Mouse (Mus musculus): Measurements from ENCODE around the gene Cfap61. TPM values are rescaled to one million over a fixed set of nuclear protein-coding genes. Genes with fewer than 3 reads are reported as not detected.

Gene Cfap61
- polyA plus RNA-seq, 1 experiment, result 0.23 TPM

DNA sequence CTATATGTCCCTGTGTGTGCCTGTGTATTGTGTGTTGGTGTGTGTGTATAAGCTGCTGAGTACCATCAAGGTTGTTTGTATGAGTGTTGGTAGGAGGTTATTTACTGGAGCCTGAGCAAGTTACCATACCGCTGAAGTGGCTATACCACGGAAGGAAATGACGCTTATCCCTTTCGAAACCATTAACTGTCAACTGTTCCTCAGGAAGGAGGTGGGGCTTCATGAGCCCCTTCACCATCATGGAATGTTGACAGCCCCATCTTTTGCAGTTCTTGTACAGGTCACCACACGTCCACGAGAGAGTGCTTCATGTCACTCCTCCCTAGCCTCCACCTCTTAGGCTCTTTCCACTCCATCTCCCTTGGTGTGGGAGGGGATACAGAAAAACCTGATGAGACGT, 263.4 kb downstream of the Cfap61 start:
- Histone ChIP-seq H3K4me1 (replicated peaks; ENCODE audit: control insufficient read depth, insufficient read depth, low read length) (no peaks in the 10 kb centered on the region), H3K36me3 (ENCODE audit: control insufficient read depth, insufficient read depth, low read length) (no peaks in the 10 kb centered on the region), H3K27me3 (ENCODE audit: control insufficient read depth, insufficient read depth, low read length) (no peaks in the 10 kb centered on the region), H3K4me3 (ENCODE audit: control insufficient read depth, insufficient read depth, low read length) (no peak overlapping the region), H3K27ac (ENCODE audit: control insufficient read depth, insufficient read depth, low read length) (no peak overlapping the region)
- no peak for DNase-seq
- TF ChIP-seq CTCF (IDR thresholded peaks at IDR 0.05; ENCODE audit: borderline replicate concordance, control insufficient read depth, extremely low read depth, insufficient read depth, low read length, poor library complexity) (no peak), POLR2A (IDR thresholded peaks at IDR 0.05; ENCODE audit: control insufficient read depth, extremely low read depth, insufficient read depth, low read length, poor library complexity) (no peak)
- 15% methylated on average over 7 of the region's 7 CpGs for WGBS

- Histone ChIP-seq H3K36me3 (ENCODE audit: control insufficient read depth, insufficient read depth, low read length) (no peaks in the 10 kb centered on the region), H3K4me1 (replicated peaks; ENCODE audit: control insufficient read depth, insufficient read depth, low read length) (no peaks in the 10 kb centered on the region), H3K27me3 (ENCODE audit: control insufficient read depth, insufficient read depth, low read length) (no peaks in the 10 kb centered on the region), H3K27ac (ENCODE audit: control insufficient read depth, insufficient read depth, low read length) (no peak overlapping the region), H3K4me3 (ENCODE audit: control insufficient read depth, insufficient read depth, low read length) (no peak overlapping the region)
- 48% methylated on average over 4 of the region's 4 CpGs for WGBS
- DNase-seq, result no peak
- TF ChIP-seq CTCF (IDR thresholded peaks at IDR 0.05; ENCODE audit: borderline replicate concordance, control insufficient read depth, extremely low read depth, insufficient read depth, low read length, poor library complexity), result no peak
- TF ChIP-seq POLR2A (IDR thresholded peaks at IDR 0.05; ENCODE audit: control insufficient read depth, extremely low read depth, insufficient read depth, low read length, poor library complexity), result no peak
Observed at GRCm38 (mm10) chr2:146210968-146211367, 276.4 kb downstream of the Cfap61 start.

- TF ChIP-seq CTCF (IDR thresholded peaks at IDR 0.05; ENCODE audit: borderline replicate concordance, control insufficient read depth, extremely low read depth, insufficient read depth, low read length, poor library complexity), result peak; percentile 33; the same call in 1 of the 2 replicates
- TF ChIP-seq POLR2A (IDR thresholded peaks at IDR 0.05; ENCODE audit: control insufficient read depth, extremely low read depth, insufficient read depth, low read length, poor library complexity), result no peak
- Histone ChIP-seq H3K4me1 (replicated peaks; ENCODE audit: control insufficient read depth, insufficient read depth, low read length) (no peaks in the 10 kb centered on the region; the same call in 1 of the 2 replicates), H3K4me3 (ENCODE audit: control insufficient read depth, insufficient read depth, low read length) (no peak overlapping the region), H3K27ac (ENCODE audit: control insufficient read depth, insufficient read depth, low read length) (no peak overlapping the region), H3K36me3 (ENCODE audit: control insufficient read depth, insufficient read depth, low read length) (no peaks in the 10 kb centered on the region), H3K27me3 (ENCODE audit: control insufficient read depth, insufficient read depth, low read length) (peaks cover 15% of the 10 kb centered on the region)
- 8% methylated on average over 9 of the region's 9 CpGs for WGBS
- DNase-seq, result no peak
Observed at GRCm38 (mm10) chr2:146214715-146215114, 280.1 kb downstream of the Cfap61 start.

- no peak for TF ChIP-seq POLR2A (IDR thresholded peaks at IDR 0.05; ENCODE audit: control insufficient read depth, extremely low read depth, insufficient read depth, low read length, poor library complexity)
- TF ChIP-seq CTCF (IDR thresholded peaks at IDR 0.05; ENCODE audit: borderline replicate concordance, control insufficient read depth, extremely low read depth, insufficient read depth, low read length, poor library complexity), result no peak
- no peak for DNase-seq
- H3K4me1 ChIP-seq (replicated peaks; ENCODE audit: control insufficient read depth, insufficient read depth, low read length), result peaks cover 1% of the 10 kb centered on the region
- peaks cover 24% of the 10 kb centered on the region for H3K27me3 ChIP-seq (ENCODE audit: control insufficient read depth, insufficient read depth, low read length)
- 39% methylated on average over 14 of the region's 14 CpGs for WGBS
- no peak overlapping the region for H3K4me3 ChIP-seq (ENCODE audit: control insufficient read depth, insufficient read depth, low read length)
- H3K27ac ChIP-seq (ENCODE audit: control insufficient read depth, insufficient read depth, low read length), result no peak overlapping the region
- H3K36me3 ChIP-seq (ENCODE audit: control insufficient read depth, insufficient read depth, low read length), result no peaks in the 10 kb centered on the region
Observed at GRCm38 (mm10) chr2:146216111-146217064, 281.8 kb downstream of the Cfap61 start.

GRCm38 (mm10) chr2:146217227-146217980, 282.8 kb downstream of the Cfap61 start:
- Histone ChIP-seq H3K27me3 (ENCODE audit: control insufficient read depth, insufficient read depth, low read length) (peaks cover 31% of the 10 kb centered on the region), H3K4me1 (replicated peaks; ENCODE audit: control insufficient read depth, insufficient read depth, low read length) (peaks cover 3% of the 10 kb centered on the region), H3K36me3 (ENCODE audit: control insufficient read depth, insufficient read depth, low read length) (no peaks in the 10 kb centered on the region), H3K27ac (ENCODE audit: control insufficient read depth, insufficient read depth, low read length) (no peak overlapping the region), H3K4me3 (ENCODE audit: control insufficient read depth, insufficient read depth, low read length) (no peak overlapping the region)
- 11% methylated on average over 16 of the region's 16 CpGs for WGBS
- TF ChIP-seq POLR2A (IDR thresholded peaks at IDR 0.05; ENCODE audit: control insufficient read depth, extremely low read depth, insufficient read depth, low read length, poor library complexity), result no peak
- no peak for TF ChIP-seq CTCF (IDR thresholded peaks at IDR 0.05; ENCODE audit: borderline replicate concordance, control insufficient read depth, extremely low read depth, insufficient read depth, low read length, poor library complexity)
- DNase-seq, result no peak

DNA sequence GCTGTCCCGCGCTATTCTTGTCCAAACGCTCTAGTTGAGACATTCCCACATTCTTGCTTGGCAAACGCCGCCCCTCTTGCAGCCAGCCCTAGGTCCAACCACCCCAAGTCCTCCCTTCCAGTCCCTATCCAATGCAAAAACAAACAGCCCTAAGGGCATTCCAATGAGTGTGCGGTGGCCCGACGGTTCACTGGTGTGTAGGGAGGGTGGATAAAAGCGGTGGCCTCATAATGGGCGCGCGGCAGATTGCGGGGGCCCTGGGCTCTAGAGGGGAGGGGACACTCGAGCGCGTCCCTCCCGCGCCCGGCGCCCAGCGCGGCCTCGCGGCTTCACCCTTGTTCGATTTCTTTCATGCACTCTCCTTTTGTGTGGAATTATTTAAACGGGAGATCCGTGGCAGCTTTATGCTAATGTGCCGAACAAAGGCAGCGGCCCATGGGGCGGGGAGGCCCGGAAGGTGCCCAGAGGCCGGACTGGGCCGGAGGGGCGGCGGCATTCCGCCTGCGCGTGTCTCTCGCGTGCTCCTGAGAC, 283.6 kb downstream of the Cfap61 start:
- Histone ChIP-seq H3K27me3 (ENCODE audit: control insufficient read depth, insufficient read depth, low read length) (peaks cover 36% of the 10 kb centered on the region), H3K4me3 (ENCODE audit: control insufficient read depth, insufficient read depth, low read length) (no peak overlapping the region), H3K27ac (ENCODE audit: control insufficient read depth, insufficient read depth, low read length) (no peak overlapping the region), H3K36me3 (ENCODE audit: control insufficient read depth, insufficient read depth, low read length) (no peaks in the 10 kb centered on the region), H3K4me1 (replicated peaks; ENCODE audit: control insufficient read depth, insufficient read depth, low read length) (peaks cover 6% of the 10 kb centered on the region)
- WGBS, result 11% methylated on average over 40 of the region's 40 CpGs
- no peak for DNase-seq
- TF ChIP-seq CTCF (IDR thresholded peaks at IDR 0.05; ENCODE audit: borderline replicate concordance, control insufficient read depth, extremely low read depth, insufficient read depth, low read length, poor library complexity) (no peak), POLR2A (IDR thresholded peaks at IDR 0.05; ENCODE audit: control insufficient read depth, extremely low read depth, insufficient read depth, low read length, poor library complexity) (no peak)
